Mouse (Mus musculus): ENCODE measurements around the gene Ap4s1. TPM values are rescaled to one million over a fixed set of nuclear protein-coding genes. Genes with fewer than 3 reads are reported as not detected.

Ap4s1 gene
- polyA plus RNA-seq (2015; fragmentation: Illumina TruSeq; extraction: RNeasy Lipid Tissue Mini Kit (QIAGEN cat#74804); ENCODE audit: insufficient read depth, low replicate concordance): 47.7 TPM

DNA sequence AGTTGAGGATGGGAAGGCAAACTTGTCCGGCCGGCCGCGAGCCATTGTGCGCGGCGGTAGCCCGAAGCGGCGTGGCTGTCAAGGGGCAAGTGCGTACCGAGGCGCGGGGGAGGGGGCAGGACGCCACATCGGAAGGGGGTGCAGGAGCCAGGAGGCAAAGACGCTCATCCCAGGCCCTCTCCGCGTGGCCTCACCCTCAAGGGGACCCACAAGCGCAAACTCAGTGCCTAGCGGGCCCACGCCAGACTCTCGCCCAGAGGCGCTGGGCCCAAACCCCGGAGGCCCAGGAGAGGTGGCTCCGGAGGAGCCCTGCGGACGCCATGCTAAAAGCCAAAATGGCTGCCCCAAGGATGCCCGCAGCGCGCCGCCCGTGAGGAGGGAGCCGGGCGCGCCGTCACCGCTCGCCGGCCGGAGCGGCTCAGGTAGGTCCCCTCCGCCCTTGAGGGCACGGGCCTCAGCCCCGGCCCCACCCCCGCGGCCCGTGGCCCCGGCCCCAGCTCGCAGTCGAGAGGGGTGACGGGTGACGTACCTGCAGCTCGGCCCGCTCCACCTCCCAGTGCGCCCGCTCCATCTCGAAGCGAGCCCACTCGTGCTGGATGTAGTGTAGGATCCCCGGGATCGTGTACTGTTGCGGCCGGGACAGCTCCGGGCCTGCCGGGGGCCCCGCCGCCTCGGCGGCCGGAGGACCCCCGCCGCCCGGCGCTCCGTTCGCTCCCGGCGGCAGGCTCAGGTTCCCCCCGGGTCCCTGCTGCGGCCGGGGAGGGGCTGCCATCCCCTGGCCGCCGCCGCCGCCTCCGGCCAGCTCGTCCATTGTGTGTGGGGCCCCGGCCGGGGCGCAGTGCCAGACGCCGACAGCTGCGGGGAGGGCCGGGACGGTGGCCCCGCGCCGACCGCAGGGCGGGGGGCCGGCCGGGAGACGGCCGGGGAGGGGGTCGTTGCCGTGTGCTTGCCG, at the start of gene Ap4s1:
Ap4s1 (plus strand) TSS at position 141 of the 952 bp plus-strand sequence.

DNA sequence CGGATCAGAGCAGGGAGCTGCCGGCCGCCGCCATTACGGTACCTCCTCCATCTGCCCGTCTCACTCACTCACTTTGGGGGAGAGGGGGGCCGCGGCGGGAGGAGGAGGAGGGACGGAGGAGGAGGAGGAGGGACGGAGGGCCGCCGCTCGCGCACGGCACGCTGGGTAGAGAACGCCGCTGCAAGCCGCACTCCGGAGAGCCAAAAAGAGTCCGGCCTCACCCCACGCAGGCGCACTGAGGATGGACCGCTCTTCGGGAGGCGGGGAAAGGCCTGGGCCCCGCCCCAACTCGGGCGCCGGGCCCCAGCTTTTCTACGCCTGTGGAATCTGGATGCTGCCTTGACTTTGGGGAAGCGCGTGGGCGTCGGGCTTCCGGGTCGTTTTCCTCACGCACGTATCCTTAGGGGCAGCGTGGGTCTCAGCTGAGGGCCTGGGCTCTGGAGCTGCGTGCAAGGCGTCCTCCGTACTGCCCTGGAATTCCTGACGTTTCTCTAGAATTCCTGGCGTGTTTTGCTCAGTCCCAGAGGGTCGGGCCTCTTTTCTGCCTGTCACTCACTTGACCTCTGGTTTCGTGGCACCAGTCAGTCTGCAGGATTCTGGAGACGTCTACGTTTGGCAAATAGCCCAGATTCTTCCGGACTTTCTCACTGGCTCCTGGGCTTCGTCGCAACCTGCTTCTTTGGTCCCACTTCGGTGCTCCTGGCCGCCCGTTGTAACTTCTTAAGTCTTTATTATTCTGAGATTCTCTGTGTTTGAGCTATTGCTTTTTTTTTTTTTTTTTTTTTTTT, 1.2 kb downstream of the Ap4s1 start, which contains the start of gene Strn3:
Strn3 (minus strand) TSS at position 53 of the 788 bp plus-strand sequence.

Other genes with a start within 250 kb of the Ap4s1 start
- 1,058 TPM for gene Coch, start 97.7 kb upstream of the Ap4s1 start, polyA plus RNA-seq (2015; fragmentation: Illumina TruSeq; extraction: RNeasy Lipid Tissue Mini Kit (QIAGEN cat#74804); ENCODE audit: insufficient read depth, low replicate concordance)
- gene Strn3, start 864 bp downstream of the Ap4s1 start, polyA plus RNA-seq (2015; fragmentation: Illumina TruSeq; extraction: RNeasy Lipid Tissue Mini Kit (QIAGEN cat#74804); ENCODE audit: insufficient read depth, low replicate concordance): 58.5 TPM
- gene Hectd1, start 138.5 kb downstream of the Ap4s1 start, polyA plus RNA-seq (2015; fragmentation: Illumina TruSeq; extraction: RNeasy Lipid Tissue Mini Kit (QIAGEN cat#74804); ENCODE audit: insufficient read depth, low replicate concordance): 82.2 TPM